Mouse (Mus musculus) embryonic fibroblast, embryonic 13.5 days (primary cell): ENCODE measurements around the gene Abraxas2.

Experiments used
- CTCF ChIP-seq: IDR thresholded peaks from 2 replicates; pipeline ENCODE4 v1.5.1; 2011; ENCODE audit warnings: mild to moderate bottlenecking, control low read depth, low read length, moderate library complexity, borderline replicate concordance; ENCODE audit not compliant: insufficient read depth
- POLR2A ChIP-seq: IDR thresholded peaks from 2 replicates; pipeline ENCODE4 v1.6.1; 2011; ENCODE audit warnings: low read depth, mild to moderate bottlenecking, control low read depth, low read length, moderate library complexity

DNA sequence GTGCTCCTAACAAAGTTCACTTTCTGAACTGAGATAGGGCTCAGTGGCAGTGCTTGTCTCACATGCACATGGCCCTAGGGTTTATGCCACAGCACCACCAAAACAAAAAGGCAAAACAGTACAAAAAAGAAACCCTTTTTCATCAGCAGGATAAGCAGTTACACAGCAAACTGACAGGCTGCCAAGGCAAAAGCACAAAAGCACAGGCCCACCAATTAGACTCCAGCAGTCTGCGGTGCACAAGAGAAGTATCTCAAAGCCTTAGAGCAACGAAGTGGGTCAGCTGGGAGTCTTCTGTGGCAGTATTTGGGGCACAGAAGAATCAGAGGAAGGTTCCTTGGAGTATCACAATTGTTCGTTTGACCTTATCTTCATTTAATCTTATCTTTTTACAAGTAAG lies 38.3 kb upstream of the Abraxas2 start:
- TF ChIP-seq POLR2A (no peak), CTCF (no peak)
